Mouse (Mus musculus): Measurements from ENCODE around the gene Lpar5. TPM values are rescaled to one million over a fixed set of nuclear protein-coding genes. Genes with fewer than 3 reads are reported as not detected.

The Lpar5 gene
- polyA plus RNA-seq, 1 experiment: 43.3 TPM

GRCm38 (mm10) chr6:125081797-125082560 is 14.3 kb downstream of the Lpar5 start:
- Histone ChIP-seq H3K4me3 (ENCODE audit: insufficient read depth, low read length) (no peak overlapping the region), H3K27ac (ENCODE audit: insufficient read depth, low read depth, low read length) (peak overlapping the region; percentile 32; the same call in 1 of the 2 replicates), H3K4me1 (ENCODE audit: control insufficient read depth, insufficient read depth, low read length) (peaks cover 22% of the 10 kb centered on the region)
- TF ChIP-seq CTCF (IDR thresholded peaks at IDR 0.05; ENCODE audit: low read depth, low read length): no peak; the same call in 1 of the 2 replicates
- TF ChIP-seq POLR2A (IDR thresholded peaks at IDR 0.05; ENCODE audit: borderline replicate concordance, low read depth, low read length): no peak

GRCm38 (mm10) chr6:125082801-125083386 is 15.2 kb downstream of the Lpar5 start:
- H3K27ac ChIP-seq (ENCODE audit: insufficient read depth, low read depth, low read length): peak overlapping the region; percentile 35
- H3K4me1 ChIP-seq (ENCODE audit: control insufficient read depth, insufficient read depth, low read length): peaks cover 22% of the 10 kb centered on the region
- TF ChIP-seq POLR2A (IDR thresholded peaks at IDR 0.05; ENCODE audit: borderline replicate concordance, low read depth, low read length) (no peak), CTCF (IDR thresholded peaks at IDR 0.05; ENCODE audit: low read depth, low read length) (no peak)
- H3K4me3 ChIP-seq (ENCODE audit: insufficient read depth, low read length): no peak overlapping the region

GRCm38 (mm10) chr6:125084424-125084823 is 16.7 kb downstream of the Lpar5 start:
- no peak overlapping the region for H3K4me3 ChIP-seq (ENCODE audit: insufficient read depth, low read length)
- H3K4me1 ChIP-seq (ENCODE audit: control insufficient read depth, insufficient read depth, low read length): peaks cover 28% of the 10 kb centered on the region
- TF ChIP-seq CTCF (IDR thresholded peaks at IDR 0.05; ENCODE audit: low read depth, low read length) (no peak), POLR2A (IDR thresholded peaks at IDR 0.05; ENCODE audit: borderline replicate concordance, low read depth, low read length) (no peak)
- peak overlapping the region; percentile 59; the same call in 1 of the 2 replicates for H3K27ac ChIP-seq (ENCODE audit: insufficient read depth, low read depth, low read length)

- Histone ChIP-seq H3K4me1 (ENCODE audit: control insufficient read depth, insufficient read depth, low read length) (peaks cover 23% of the 10 kb centered on the region), H3K4me3 (ENCODE audit: insufficient read depth, low read length) (no peak overlapping the region), H3K27ac (ENCODE audit: insufficient read depth, low read depth, low read length) (no peak overlapping the region)
- TF ChIP-seq POLR2A (IDR thresholded peaks at IDR 0.05; ENCODE audit: borderline replicate concordance, low read depth, low read length) (no peak), CTCF (IDR thresholded peaks at IDR 0.05; ENCODE audit: low read depth, low read length) (no peak)
Measured at GRCm38 (mm10) chr6:125087937-125088336, 20.2 kb downstream of the Lpar5 start.

- TF ChIP-seq POLR2A (IDR thresholded peaks at IDR 0.05; ENCODE audit: borderline replicate concordance, low read depth, low read length) (no peak), CTCF (IDR thresholded peaks at IDR 0.05; ENCODE audit: low read depth, low read length) (no peak)
- no peak overlapping the region for H3K4me3 ChIP-seq (ENCODE audit: insufficient read depth, low read length)
- peaks cover 17% of the 10 kb centered on the region for H3K4me1 ChIP-seq (ENCODE audit: control insufficient read depth, insufficient read depth, low read length)
- no peak overlapping the region for H3K27ac ChIP-seq (ENCODE audit: insufficient read depth, low read depth, low read length)
Measured at GRCm38 (mm10) chr6:125088561-125089321, 21.0 kb downstream of the Lpar5 start.

- Histone ChIP-seq H3K4me3 (ENCODE audit: insufficient read depth, low read length) (no peak overlapping the region), H3K27ac (ENCODE audit: insufficient read depth, low read depth, low read length) (no peak overlapping the region)
Measured at GRCm38 (mm10) chr6:125089521-125090321, 22.0 kb downstream of the Lpar5 start.

GRCm38 (mm10) chr6:125090341-125091085 is 22.8 kb downstream of the Lpar5 start:
- no peak overlapping the region for H3K4me3 ChIP-seq (ENCODE audit: insufficient read depth, low read length)

More at GRCm38 (mm10) chr6:125089521-125090321, 22.0 kb downstream of the Lpar5 start:
- H3K4me1 ChIP-seq (ENCODE audit: control insufficient read depth, insufficient read depth, low read length): peaks cover 12% of the 10 kb centered on the region
- TF ChIP-seq POLR2A (IDR thresholded peaks at IDR 0.05; ENCODE audit: borderline replicate concordance, low read depth, low read length) (no peak), CTCF (IDR thresholded peaks at IDR 0.05; ENCODE audit: low read depth, low read length) (no peak)

GRCm38 (mm10) chr6:125092372-125092771 is 24.7 kb downstream of the Lpar5 start:
- Histone ChIP-seq H3K4me1 (ENCODE audit: control insufficient read depth, insufficient read depth, low read length) (peaks cover 12% of the 10 kb centered on the region), H3K4me3 (ENCODE audit: insufficient read depth, low read length) (no peak overlapping the region), H3K27ac (ENCODE audit: insufficient read depth, low read depth, low read length) (0 out of 2 replicates have a peak overlapping the region, but pooled peaks have one; percentile 22)
- TF ChIP-seq POLR2A (IDR thresholded peaks at IDR 0.05; ENCODE audit: borderline replicate concordance, low read depth, low read length) (no peak), CTCF (IDR thresholded peaks at IDR 0.05; ENCODE audit: low read depth, low read length) (no peak)

More at GRCm38 (mm10) chr6:125090341-125091085, 22.8 kb downstream of the Lpar5 start:
- TF ChIP-seq CTCF (IDR thresholded peaks at IDR 0.05; ENCODE audit: low read depth, low read length): no peak
- no peak for TF ChIP-seq POLR2A (IDR thresholded peaks at IDR 0.05; ENCODE audit: borderline replicate concordance, low read depth, low read length)
- H3K4me1 ChIP-seq (ENCODE audit: control insufficient read depth, insufficient read depth, low read length): peaks cover 12% of the 10 kb centered on the region
- no peak overlapping the region for H3K27ac ChIP-seq (ENCODE audit: insufficient read depth, low read depth, low read length)

Data from bone marrow macrophage, adult 2 months (primary cell).